Mouse (Mus musculus) CH12.LX (cell line): ENCODE measurements at regions not wholly inside any gene's neighbourhood (a gene's known extent, or its start where the extent isn't known, plus 50 kb on each side); places are given as distances from the start of the nearest gene placed in this dataset.

ENCODE experiments used
- CTCF ChIP-seq, 2 experiments: IDR thresholded peaks in 1 of 2; conservative IDR thresholded peaks in 1 of 2; 2 replicates each; pipeline ENCODE4 v1.5.1; 2011 to 2012; ENCODE audit warnings: low read depth in 2 of 2, low read length in 2 of 2, improper control_type of control experiment in 1 of 2, inconsistent platforms in 1 of 2, mild to moderate bottlenecking in 1 of 2, moderate library complexity in 1 of 2
- GABPA ChIP-seq: IDR thresholded peaks from 2 replicates; pipeline ENCODE4 v1.6.1; 2012; ENCODE audit warnings: low read depth, low read length, improper control_type of control experiment, inconsistent platforms; ENCODE audit not compliant: insufficient replicate concordance
- JUND ChIP-seq: conservative IDR thresholded peaks from 2 replicates; pipeline ENCODE4 v1.6.1; 2011; ENCODE audit warnings: low read depth, low read length, improper control_type of control experiment
- MEF2A ChIP-seq: IDR thresholded peaks from 2 replicates; pipeline ENCODE4 v1.6.1; 2014; ENCODE audit warnings: low read depth, mild to moderate bottlenecking, inconsistent platforms, low read length, improper control_type of control experiment, borderline replicate concordance
- POLR2A ChIP-seq: IDR thresholded peaks from 2 replicates; pipeline ENCODE4 v1.6.1; 2011; ENCODE audit warnings: low read depth, mild to moderate bottlenecking, improper control_type of control experiment, low read length
- RCOR1 ChIP-seq: conservative IDR thresholded peaks from 2 replicates; pipeline ENCODE4 v1.6.1; 2012; ENCODE audit warnings: low read depth, mild to moderate bottlenecking, inconsistent platforms, low read length, improper control_type of control experiment
- TCF12 ChIP-seq: IDR thresholded peaks from 2 replicates; pipeline ENCODE4 v1.6.1; 2014; ENCODE audit warnings: low read depth, mild to moderate bottlenecking, inconsistent platforms, low read length, improper control_type of control experiment

- no peak for TF ChIP-seq GABPA
- TF ChIP-seq TCF12, result no peak
- TF ChIP-seq RCOR1, result no peak
- TF ChIP-seq JUND, result no peak
- no peak for TF ChIP-seq CTCF (conservative IDR thresholded peaks at IDR 0.05 in 1 of 2, IDR thresholded peaks at IDR 0.05 in 1 of 2; ENCODE audit: low read depth in 2 of 2, low read length in 2 of 2)
- TF ChIP-seq MEF2A, result no peak
- TF ChIP-seq POLR2A, result no peak
Observed at GRCm38 (mm10) chr3:17791381-17792320, 156.6 kb upstream of the Cypt12 start.
